Mouse (Mus musculus) MEL (cell line): ENCODE results near the gene Fam221b. TPM values are rescaled to one million over a fixed set of nuclear protein-coding genes. Genes with fewer than 3 reads are reported as not detected.
A peak's percentile ranks its signal among the peaks of the same experiment; 100 is the strongest.

Experiments used
- DNase-seq: peaks from one replicate; pipeline ENCODE4 v3.0.0; 2011; ENCODE audit warnings: low read depth, low spot score
- H3K27ac ChIP-seq: 2 replicates; pipeline ENCODE4 v1.5.1; 2012; ENCODE audit warnings: low read depth, mild to moderate bottlenecking, control low read depth, low read length, moderate library complexity; ENCODE audit not compliant: control insufficient read depth
- H3K27me3 ChIP-seq, 2 experiments: fragments of 150-350 bp in 1 of 2; sonication (generic) in 1 of 2; 2 replicates each; pipeline ENCODE4 v1.6.1; 2012; ENCODE audit warnings: low read length in 2 of 2, mild to moderate bottlenecking in 2 of 2, improper control_type of control experiment in 1 of 2, moderate library complexity in 1 of 2; ENCODE audit not compliant: insufficient read depth in 2 of 2, control insufficient read depth in 1 of 2
- H3K36me3 ChIP-seq, 2 experiments: 2 replicates each; pipeline ENCODE4 v1.6.1; 2012 to 2014; ENCODE audit warnings: low read length in 2 of 2, improper control_type of control experiment in 1 of 2, inconsistent platforms in 1 of 2, mild to moderate bottlenecking in 1 of 2; ENCODE audit not compliant: insufficient read depth in 2 of 2, control insufficient read depth in 1 of 2
- H3K4me1 ChIP-seq, 2 experiments: fragments of 150-350 bp in 1 of 2; sonication (generic) in 1 of 2; 2 replicates each; pipeline ENCODE4 v1.6.1; 2012; ENCODE audit warnings: low read length in 2 of 2, improper control_type of control experiment in 1 of 2, mild to moderate bottlenecking in 1 of 2; ENCODE audit not compliant: insufficient read depth in 2 of 2, control insufficient read depth in 1 of 2
- H3K4me3 ChIP-seq, 2 experiments: fragments of 150-350 bp in 1 of 2; sonication (generic) in 1 of 2; 2 replicates each; pipeline ENCODE4 v1.5.1; 2012; ENCODE audit warnings: low read depth in 2 of 2, low read length in 2 of 2, mild to moderate bottlenecking in 2 of 2, moderate library complexity in 2 of 2, control low read depth in 1 of 2, improper control_type of control experiment in 1 of 2; ENCODE audit not compliant: control insufficient read depth in 1 of 2, insufficient read depth in 1 of 2
- H3K79me2 ChIP-seq: 2 replicates; pipeline ENCODE4 v1.6.1; 2012; ENCODE audit warnings: mild to moderate bottlenecking, low read length, moderate library complexity; ENCODE audit not compliant: control insufficient read depth, poor library complexity, insufficient read depth
- H3K9ac ChIP-seq: 2 replicates; pipeline ENCODE4 v1.6.1; 2012; ENCODE audit warnings: low read depth, mild to moderate bottlenecking, control low read depth, low read length, moderate library complexity; ENCODE audit not compliant: control insufficient read depth, poor library complexity, severe bottlenecking
- H3K9me3 ChIP-seq: fragments of 150-350 bp; sonication (generic); replicated peaks from 2 replicates; pipeline ENCODE4 v1.6.1; 2012; ENCODE audit warnings: mild to moderate bottlenecking, low read length, improper control_type of control experiment, moderate library complexity; ENCODE audit not compliant: insufficient read depth
- E2F4 ChIP-seq: IDR thresholded peaks from 2 replicates; pipeline ENCODE4 v1.6.1; 2011; ENCODE audit warnings: low read depth, low read length, improper control_type of control experiment, borderline replicate concordance
- ELF1 ChIP-seq: IDR thresholded peaks from 2 replicates; pipeline ENCODE4 v1.6.1; 2014; ENCODE audit warnings: low read depth, mild to moderate bottlenecking, inconsistent platforms, low read length, improper control_type of control experiment, moderate library complexity
- EP300 ChIP-seq, 2 experiments: IDR thresholded peaks; 2 replicates each; pipeline ENCODE4 v1.6.1; 2011; ENCODE audit warnings: improper control_type of control experiment in 2 of 2, low read length in 2 of 2, low read depth in 1 of 2, mild to moderate bottlenecking in 1 of 2
- ETS1 ChIP-seq: IDR thresholded peaks from 2 replicates; pipeline ENCODE4 v1.6.1; 2012; ENCODE audit warnings: low read depth, mild to moderate bottlenecking, inconsistent platforms, low read length, improper control_type of control experiment, moderate library complexity
- GABPA ChIP-seq: IDR thresholded peaks from 2 replicates; pipeline ENCODE4 v1.6.1; 2012; ENCODE audit warnings: low read depth, mild to moderate bottlenecking, inconsistent platforms, low read length, improper control_type of control experiment, moderate library complexity
- GATA1 ChIP-seq: IDR thresholded peaks from 2 replicates; pipeline ENCODE4 v1.6.1; 2011; ENCODE audit warnings: low read depth, low read length, improper control_type of control experiment
- HCFC1 ChIP-seq: IDR thresholded peaks from 2 replicates; pipeline ENCODE4 v1.6.1; 2012; ENCODE audit warnings: low read depth, mild to moderate bottlenecking, inconsistent platforms, low read length, improper control_type of control experiment, moderate library complexity
- JUND ChIP-seq: IDR thresholded peaks from 2 replicates; pipeline ENCODE4 v1.6.1; 2011; ENCODE audit warnings: low read depth, mild to moderate bottlenecking, improper control_type of control experiment, low read length
- MAX ChIP-seq: IDR thresholded peaks from 2 replicates; pipeline ENCODE4 v1.6.1; 2011; ENCODE audit warnings: low read length, improper control_type of control experiment
- MXI1 ChIP-seq: IDR thresholded peaks from 2 replicates; pipeline ENCODE4 v1.6.1; 2011; ENCODE audit warnings: mild to moderate bottlenecking, low read depth, low read length, improper control_type of control experiment
- MYC ChIP-seq: IDR thresholded peaks from 2 replicates; pipeline ENCODE4 v1.6.1; 2011; ENCODE audit warnings: low read depth, mild to moderate bottlenecking, low read length, improper control_type of control experiment, moderate library complexity
- NRF1 ChIP-seq: IDR thresholded peaks from 2 replicates; pipeline ENCODE4 v1.6.1; 2014; ENCODE audit warnings: low read depth, mild to moderate bottlenecking, inconsistent platforms, low read length, improper control_type of control experiment, moderate library complexity; ENCODE audit not compliant: poor library complexity, insufficient read depth, severe bottlenecking
- POLR2A ChIP-seq, 2 experiments: IDR thresholded peaks; 2 replicates each; pipeline ENCODE4 v1.6.1; 2011 to 2012; ENCODE audit warnings: low read length in 2 of 2, mild to moderate bottlenecking in 2 of 2, control low read depth in 1 of 2, improper control_type of control experiment in 1 of 2, low read depth in 1 of 2, moderate library complexity in 1 of 2; ENCODE audit not compliant: control insufficient read depth in 1 of 2, insufficient read depth in 1 of 2, poor library complexity in 1 of 2
- POLR2AphosphoS2 ChIP-seq: IDR thresholded peaks from 2 replicates; pipeline ENCODE4 v1.6.1; 2011; ENCODE audit warnings: low read length, improper control_type of control experiment
- RAD21 ChIP-seq: IDR thresholded peaks from 2 replicates; pipeline ENCODE4 v1.6.1; 2011; ENCODE audit warnings: mild to moderate bottlenecking, low read depth, low read length, improper control_type of control experiment
- SIN3A ChIP-seq: IDR thresholded peaks from 2 replicates; pipeline ENCODE4 v1.6.1; 2012; ENCODE audit warnings: low read length, improper control_type of control experiment, inconsistent platforms
- TAL1 ChIP-seq: IDR thresholded peaks from 2 replicates; pipeline ENCODE4 v1.6.1; 2012; ENCODE audit warnings: mild to moderate bottlenecking, inconsistent platforms, low read length, moderate library complexity, mixed read lengths
- TBP ChIP-seq: IDR thresholded peaks from 2 replicates; pipeline ENCODE4 v1.8.0; 2011; ENCODE audit warnings: low read depth, low read length, improper control_type of control experiment
- UBTF ChIP-seq: IDR thresholded peaks from 2 replicates; pipeline ENCODE4 v1.6.1; 2012; ENCODE audit warnings: low read depth, mild to moderate bottlenecking, inconsistent platforms, low read length, improper control_type of control experiment, moderate library complexity, borderline replicate concordance; ENCODE audit not compliant: insufficient read depth
- USF1 ChIP-seq: IDR thresholded peaks from 2 replicates; pipeline ENCODE4 v1.6.1; 2014; ENCODE audit warnings: low read depth, mild to moderate bottlenecking, inconsistent platforms, low read length, improper control_type of control experiment, moderate library complexity
- USF2 ChIP-seq, 2 experiments: IDR thresholded peaks; 2 replicates each; pipeline ENCODE4 v1.6.1; 2011 to 2012; ENCODE audit warnings: improper control_type of control experiment in 2 of 2, low read length in 2 of 2, borderline replicate concordance in 1 of 2, inconsistent platforms in 1 of 2, low read depth in 1 of 2, mild to moderate bottlenecking in 1 of 2; ENCODE audit not compliant: insufficient read depth in 1 of 2
- ZC3H11A ChIP-seq: IDR thresholded peaks from 2 replicates; pipeline ENCODE4 v1.6.1; 2012; ENCODE audit warnings: low read depth, mild to moderate bottlenecking, inconsistent platforms, low read length, improper control_type of control experiment
- ZKSCAN1 ChIP-seq: IDR thresholded peaks from 2 replicates; pipeline ENCODE4 v1.6.1; 2012; ENCODE audit warnings: low read depth, mild to moderate bottlenecking, inconsistent platforms, low read length, improper control_type of control experiment, moderate library complexity
- ZMIZ1 ChIP-seq: IDR thresholded peaks from 2 replicates; pipeline ENCODE4 v1.6.1; 2012; ENCODE audit warnings: low read depth, mild to moderate bottlenecking, inconsistent platforms, low read length, improper control_type of control experiment, moderate library complexity
- ZNF384 ChIP-seq: IDR thresholded peaks from 2 replicates; pipeline ENCODE4 v1.6.1; 2012; ENCODE audit warnings: low read depth, mild to moderate bottlenecking, inconsistent platforms, low read length, improper control_type of control experiment
- polyA plus RNA-seq, 2 experiments: library from polyadenylated mRNA; stranded (reverse) in 1 of 2; unstranded in 1 of 2; fragments of >175 nt in 1 of 2; fragments of >200 nt in 1 of 2; gene quantifications; 2 replicates each; pipeline versions ENCODE4 v1.2.1 to v1.2.4; 2012; ENCODE audit warnings: low replicate concordance in 2 of 2, low read depth in 1 of 2; ENCODE audit not compliant: insufficient read length in 2 of 2, insufficient read depth in 1 of 2, missing spikeins in 1 of 2
- total RNA-seq: library from RNA; depleted of rRNA; stranded (reverse); fragments of 300-350 nt; gene quantifications from 2 replicates; pipeline ENCODE4 v1.2.3, GENCODE M21; 2012; rRNA removed

Fam221b gene
- total RNA-seq (7.0 and 8.8 TPM in 2 replicates), polyA plus RNA-seq (under 1 TPM in 1 of 2 experiments, not detected in 1; 0.10 TPM)

DNA sequence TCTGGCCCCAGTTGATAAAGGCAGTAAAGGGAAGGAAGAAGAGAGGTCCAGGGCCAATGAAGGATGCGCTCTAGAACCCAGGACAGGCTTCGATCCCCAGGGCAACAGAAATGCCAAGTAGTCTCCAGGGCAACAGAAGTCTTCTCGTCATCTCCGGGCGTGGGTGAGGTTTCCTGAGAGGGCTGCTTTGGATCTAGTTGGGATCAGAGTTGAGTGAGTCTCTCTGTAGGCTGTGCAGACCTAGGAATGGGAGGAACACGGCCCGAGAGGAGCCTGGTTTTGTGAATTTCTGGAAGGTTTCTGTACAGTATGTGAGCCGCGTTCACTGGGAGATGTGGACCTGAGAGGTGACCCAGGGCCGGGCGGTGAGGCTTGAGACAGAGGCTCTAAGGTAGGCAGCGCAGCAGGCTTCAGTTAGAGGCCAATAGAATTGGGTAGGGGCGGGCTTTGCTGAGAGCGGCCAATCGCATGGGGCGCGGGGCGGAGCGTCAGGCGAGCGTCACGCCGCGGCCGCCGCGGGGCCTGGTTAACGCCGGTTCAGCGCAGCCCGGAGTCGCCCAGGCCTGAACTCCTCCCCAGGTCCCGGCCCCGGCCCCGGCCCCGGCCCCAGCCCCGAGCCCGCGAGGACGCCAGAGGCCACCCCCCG is at the start of gene Fam221b, which contains the start of gene Tmem8b:
Fam221b (minus strand) TSS at position 364 of the 646 bp plus-strand sequence.
Tmem8b (plus strand) TSS at position 190 of the 646 bp plus-strand sequence.
- DNase-seq: peak; percentile 88
- Histone ChIP-seq H3K36me3 (no peaks in the 10 kb centered on the region; a peak in 1 of 4 replicates), H3K27ac (no peak within 1 kb of the TSS), H3K4me1 (peaks cover 0 to 12% of the 10 kb centered on the region in 2 experiments; a peak in 2 of 4 replicates), H3K79me2 (no peaks in the 10 kb centered on the region; the same call in 1 of the 2 replicates), H3K9me3 (no peaks in the 10 kb centered on the region), H3K4me3 (peak within 1 kb of the TSS; percentile 78 to 87), H3K27me3 (peaks cover 0 to 1% of the 10 kb centered on the region in 2 experiments; a peak in 1 of 4 replicates), H3K9ac (peak within 1 kb of the TSS; percentile 74)
- TF ChIP-seq GATA1: no peak
- TF ChIP-seq USF2 (IDR thresholded peaks at IDR 0.05; ENCODE audit: borderline replicate concordance in 1 of 2, insufficient read depth in 1 of 2, low read depth in 1 of 2, low read length in 2 of 2): no peak
- no peak for TF ChIP-seq GABPA
- no peak for TF ChIP-seq RAD21
- no peak for TF ChIP-seq UBTF
- no peak for TF ChIP-seq ZMIZ1
- no peak for TF ChIP-seq MXI1
- TF ChIP-seq MYC: no peak
- TF ChIP-seq HCFC1: peak; percentile 38; the same call in 1 of the 2 replicates
- peak; percentile 32; the same call in 1 of the 2 replicates for TF ChIP-seq SIN3A
- 0 out of 2 replicates have a peak, but pooled peaks have one; percentile 33 for TF ChIP-seq NRF1
- peak in 1 of 2 experiments; percentile 48; a peak in 1 of 4 replicates for TF ChIP-seq POLR2A (IDR thresholded peaks at IDR 0.05; ENCODE audit: control insufficient read depth in 1 of 2, insufficient read depth in 1 of 2, low read depth in 1 of 2, low read length in 2 of 2, poor library complexity in 1 of 2)
- TF ChIP-seq TBP: 0 out of 2 replicates have a peak, but pooled peaks have one; percentile 22

DNA sequence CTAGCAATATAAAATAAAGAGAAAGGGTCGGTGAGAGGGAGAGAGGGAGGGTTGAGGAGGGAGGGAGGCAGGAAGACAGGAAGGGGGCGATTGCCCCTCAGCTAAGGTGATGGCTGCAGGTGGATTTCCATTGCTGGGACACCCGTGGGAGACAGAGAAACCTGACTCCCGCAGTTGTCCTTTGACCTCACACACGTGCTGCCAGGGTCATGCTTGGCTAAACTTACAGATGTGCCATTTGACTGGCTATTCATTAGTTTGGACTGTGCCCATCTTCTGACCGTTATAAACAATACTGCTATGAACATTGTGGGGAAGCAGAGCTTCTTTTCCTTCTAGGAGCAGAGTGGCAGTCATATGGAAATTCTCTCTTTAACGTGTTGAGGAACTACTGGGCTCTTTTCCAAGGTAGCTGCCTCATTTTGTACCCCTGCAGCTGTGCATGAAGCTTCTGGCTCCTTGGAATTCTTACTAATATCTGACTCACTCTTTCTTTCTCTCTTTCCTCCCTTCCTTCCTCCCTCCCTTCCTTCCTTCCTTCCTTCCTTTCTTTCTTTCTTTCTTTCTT is 44.8 kb upstream of the Fam221b start:
- TF ChIP-seq E2F4 (no peak), USF2 (IDR thresholded peaks at IDR 0.05; ENCODE audit: borderline replicate concordance in 1 of 2, insufficient read depth in 1 of 2, low read depth in 1 of 2, low read length in 2 of 2) (no peak), GATA1 (no peak), RAD21 (no peak), USF1 (no peak), ETS1 (no peak), UBTF (no peak), GABPA (no peak), ZKSCAN1 (no peak), ELF1 (no peak), HCFC1 (no peak), ZNF384 (no peak), POLR2AphosphoS2 (no peak), JUND (no peak), EP300 (IDR thresholded peaks at IDR 0.05; ENCODE audit: low read depth in 1 of 2, low read length in 2 of 2) (no peak), TAL1 (no peak), ZC3H11A (no peak), POLR2A (IDR thresholded peaks at IDR 0.05; ENCODE audit: control insufficient read depth in 1 of 2, insufficient read depth in 1 of 2, low read depth in 1 of 2, low read length in 2 of 2, poor library complexity in 1 of 2) (no peak), MXI1 (no peak), MAX (no peak)
- no peaks in the 10 kb centered on the region for H3K79me2 ChIP-seq
- no peaks in the 10 kb centered on the region for H3K9me3 ChIP-seq

More for the DNA sequence above, 44.8 kb upstream of the Fam221b start:
- DNase-seq: no peak
- H3K4me3 ChIP-seq: no peak overlapping the region
- no peaks in the 10 kb centered on the region for H3K4me1 ChIP-seq
- no peak overlapping the region for H3K9ac ChIP-seq
- no peak overlapping the region for H3K27ac ChIP-seq
- peaks cover 11 to 13% of the 10 kb centered on the region in 2 experiments for H3K27me3 ChIP-seq
- H3K36me3 ChIP-seq: no peaks in the 10 kb centered on the region
